Mouse (Mus musculus): ENCODE results near the gene Zfp787. TPM values are rescaled to one million over a fixed set of nuclear protein-coding genes. Genes with fewer than 3 reads are reported as not detected.

Zfp787 gene
- total and polyA plus RNA-seq, 3 experiments = 22.7 to 28.8 TPM; not detected in 1

GRCm38 (mm10) chr7:6145423-6146188, 10.2 kb downstream of the Zfp787 start:
- H3K4me3 ChIP-seq (ENCODE audit: control insufficient read depth in 1 of 2, insufficient read depth in 1 of 2, low read depth in 2 of 2, low read length in 2 of 2) = no peak overlapping the region
- no peak for TF ChIP-seq MAX (IDR thresholded peaks at IDR 0.05; ENCODE audit: low read length)
- TF ChIP-seq CHD2 (IDR thresholded peaks at IDR 0.05; ENCODE audit: low read length) = no peak
- no peak for TF ChIP-seq MAFK (IDR thresholded peaks at IDR 0.05; ENCODE audit: borderline replicate concordance, low read depth, low read length)
- no peak for TF ChIP-seq POLR2AphosphoS2 (IDR thresholded peaks at IDR 0.05; ENCODE audit: low read length)
- TF ChIP-seq EP300 (IDR thresholded peaks at IDR 0.05; ENCODE audit: low read depth in 1 of 2, low read length in 2 of 2) = no peak
- no peak for TF ChIP-seq ETS1 (IDR thresholded peaks at IDR 0.05; ENCODE audit: low read depth, low read length)
- TF ChIP-seq MXI1 (IDR thresholded peaks at IDR 0.05; ENCODE audit: low read depth, low read length) = no peak
- TF ChIP-seq TBP (IDR thresholded peaks at IDR 0.05; ENCODE audit: low read depth, low read length) = no peak
- TF ChIP-seq POLR2AphosphoS5 (IDR thresholded peaks at IDR 0.05; ENCODE audit: borderline replicate concordance, low read depth, low read length) = no peak
- no peak for TF ChIP-seq JUND (IDR thresholded peaks at IDR 0.05; ENCODE audit: low read depth, low read length)
- no peak for TF ChIP-seq NELFE (IDR thresholded peaks at IDR 0.05; ENCODE audit: low read depth, low read length)
- no peak for TF ChIP-seq GATA1 (IDR thresholded peaks at IDR 0.05; ENCODE audit: low read depth, low read length)
- no peak for TF ChIP-seq ZNF384 (IDR thresholded peaks at IDR 0.05; ENCODE audit: low read depth, low read length)
- no peak overlapping the region for H3K9ac ChIP-seq (ENCODE audit: control insufficient read depth, low read depth, low read length, poor library complexity, severe bottlenecking)
- no peaks in the 10 kb centered on the region for H3K9me3 ChIP-seq (replicated peaks; ENCODE audit: insufficient read depth, low read length)
- H3K27ac ChIP-seq (ENCODE audit: control insufficient read depth, low read depth, low read length) = no peak overlapping the region
- peaks cover 0 to 13% of the 10 kb centered on the region in 2 experiments; a peak in 2 of 4 replicates for H3K36me3 ChIP-seq (ENCODE audit: control insufficient read depth in 1 of 2, insufficient read depth in 2 of 2, low read length in 2 of 2)
- no peak for DNase-seq (ENCODE audit: low read depth, low spot score)
- peaks cover 66% of the 10 kb centered on the region for H3K79me2 ChIP-seq (ENCODE audit: control insufficient read depth, insufficient read depth, low read length, poor library complexity)
- H3K4me1 ChIP-seq (ENCODE audit: control insufficient read depth in 1 of 2, insufficient read depth in 2 of 2, low read length in 2 of 2) = peaks cover 0 to 30% of the 10 kb centered on the region in 2 experiments
- no peaks in the 10 kb centered on the region for H3K27me3 ChIP-seq (ENCODE audit: control insufficient read depth in 1 of 2, insufficient read depth in 2 of 2, low read length in 2 of 2)

GRCm38 (mm10) chr7:6143991-6144531, 11.7 kb downstream of the Zfp787 start:
- peaks cover 0 to 30% of the 10 kb centered on the region in 2 experiments for H3K4me1 ChIP-seq (ENCODE audit: control insufficient read depth in 1 of 2, insufficient read depth in 2 of 2, low read length in 2 of 2)
- TF ChIP-seq NELFE (IDR thresholded peaks at IDR 0.05; ENCODE audit: low read depth, low read length) = no peak
- TF ChIP-seq BHLHE40 (IDR thresholded peaks at IDR 0.05; ENCODE audit: borderline replicate concordance, low read depth, low read length) = no peak
- TF ChIP-seq HCFC1 (IDR thresholded peaks at IDR 0.05; ENCODE audit: low read depth, low read length) = no peak
- no peak for TF ChIP-seq POLR2A (IDR thresholded peaks at IDR 0.05; ENCODE audit: control insufficient read depth in 1 of 2, insufficient read depth in 1 of 2, low read depth in 1 of 2, low read length in 2 of 2, poor library complexity in 1 of 2)
- TF ChIP-seq MYB (IDR thresholded peaks at IDR 0.05; ENCODE audit: low read depth, low read length) = no peak
- no peak for TF ChIP-seq MAX (IDR thresholded peaks at IDR 0.05; ENCODE audit: low read length)
- no peak for TF ChIP-seq GABPA (IDR thresholded peaks at IDR 0.05; ENCODE audit: low read depth, low read length)
- TF ChIP-seq USF2 (IDR thresholded peaks at IDR 0.05; ENCODE audit: borderline replicate concordance in 1 of 2, insufficient read depth in 1 of 2, low read depth in 1 of 2, low read length in 2 of 2) = no peak
- TF ChIP-seq SIN3A (IDR thresholded peaks at IDR 0.05; ENCODE audit: low read length) = no peak
- TF ChIP-seq CHD1 (IDR thresholded peaks at IDR 0.05; ENCODE audit: low read depth, low read length) = no peak
- TF ChIP-seq ELF1 (IDR thresholded peaks at IDR 0.05; ENCODE audit: low read depth, low read length) = no peak
- TF ChIP-seq SMC3 (IDR thresholded peaks at IDR 0.05; ENCODE audit: low read depth, low read length) = no peak
- TF ChIP-seq POLR2AphosphoS2 (IDR thresholded peaks at IDR 0.05; ENCODE audit: low read length) = no peak
- TF ChIP-seq EP300 (IDR thresholded peaks at IDR 0.05; ENCODE audit: low read depth in 1 of 2, low read length in 2 of 2) = no peak
- TF ChIP-seq E2F4 (IDR thresholded peaks at IDR 0.05; ENCODE audit: borderline replicate concordance, low read depth, low read length) = no peak
- TF ChIP-seq CTCF (IDR thresholded peaks at IDR 0.05 in 2 of 3, conservative IDR thresholded peaks at IDR 0.05 in 1 of 3; ENCODE audit: control insufficient read depth in 1 of 3, insufficient read depth in 1 of 3, low read depth in 2 of 3, low read length in 3 of 3, poor library complexity in 1 of 3, severe bottlenecking in 1 of 3) = no peak
- no peak for TF ChIP-seq RCOR1 (IDR thresholded peaks at IDR 0.05; ENCODE audit: low read depth, low read length)
- no peak for TF ChIP-seq MAFK (IDR thresholded peaks at IDR 0.05; ENCODE audit: borderline replicate concordance, low read depth, low read length)
- no peak for TF ChIP-seq TBP (IDR thresholded peaks at IDR 0.05; ENCODE audit: low read depth, low read length)
- no peak for TF ChIP-seq ZC3H11A (IDR thresholded peaks at IDR 0.05; ENCODE audit: low read depth, low read length)
- peaks cover 2 to 13% of the 10 kb centered on the region in 2 experiments; a peak in 3 of 4 replicates for H3K36me3 ChIP-seq (ENCODE audit: control insufficient read depth in 1 of 2, insufficient read depth in 2 of 2, low read length in 2 of 2)

More at GRCm38 (mm10) chr7:6143991-6144531, 11.7 kb downstream of the Zfp787 start:
- H3K27me3 ChIP-seq (ENCODE audit: control insufficient read depth in 1 of 2, insufficient read depth in 2 of 2, low read length in 2 of 2) = no peaks in the 10 kb centered on the region
- H3K79me2 ChIP-seq (ENCODE audit: control insufficient read depth, insufficient read depth, low read length, poor library complexity) = peaks cover 53% of the 10 kb centered on the region
- DNase-seq (ENCODE audit: low read depth, low spot score) = no peak
- no peak overlapping the region for H3K27ac ChIP-seq (ENCODE audit: control insufficient read depth, low read depth, low read length)
- H3K9ac ChIP-seq (ENCODE audit: control insufficient read depth, low read depth, low read length, poor library complexity, severe bottlenecking) = no peak overlapping the region
- no peaks in the 10 kb centered on the region for H3K9me3 ChIP-seq (replicated peaks; ENCODE audit: insufficient read depth, low read length)
- no peak overlapping the region for H3K4me3 ChIP-seq (ENCODE audit: control insufficient read depth in 1 of 2, insufficient read depth in 1 of 2, low read depth in 2 of 2, low read length in 2 of 2)

Measured in MEL (cell line).